Mouse (Mus musculus): ENCODE results near the gene Mycl.

Mycl gene

DNA sequence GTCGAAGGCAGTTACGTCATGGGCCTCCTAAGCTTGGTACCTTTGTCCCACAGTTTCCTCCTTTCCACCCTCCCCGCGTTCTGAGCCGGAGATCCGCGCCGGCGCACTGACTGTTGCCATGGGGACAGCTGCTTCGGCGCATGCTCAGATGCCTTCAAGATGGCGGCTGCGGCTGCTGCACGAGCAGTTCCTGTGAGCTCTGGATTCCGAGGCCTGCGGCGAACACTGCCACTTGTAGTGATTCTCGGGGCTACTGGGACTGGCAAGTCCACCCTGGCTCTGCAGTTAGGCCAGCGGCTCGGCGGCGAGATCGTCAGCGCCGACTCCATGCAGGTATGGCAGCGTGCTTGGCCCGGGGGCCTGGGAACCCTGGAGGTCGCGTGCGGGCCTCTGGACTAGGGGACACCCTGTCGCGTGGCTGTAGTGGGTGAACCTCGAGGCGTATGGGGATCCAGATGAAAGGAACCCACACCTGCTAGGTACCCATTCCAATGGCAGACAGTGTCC is 21.1 kb downstream of the Mycl start, which contains the start of gene Trit1:
TSS of gene Trit1 (plus strand) at position 147 of the 507 bp plus-strand sequence.
- DNase-seq (ENCODE audit: low spot score), result peak; percentile 87

DNA sequence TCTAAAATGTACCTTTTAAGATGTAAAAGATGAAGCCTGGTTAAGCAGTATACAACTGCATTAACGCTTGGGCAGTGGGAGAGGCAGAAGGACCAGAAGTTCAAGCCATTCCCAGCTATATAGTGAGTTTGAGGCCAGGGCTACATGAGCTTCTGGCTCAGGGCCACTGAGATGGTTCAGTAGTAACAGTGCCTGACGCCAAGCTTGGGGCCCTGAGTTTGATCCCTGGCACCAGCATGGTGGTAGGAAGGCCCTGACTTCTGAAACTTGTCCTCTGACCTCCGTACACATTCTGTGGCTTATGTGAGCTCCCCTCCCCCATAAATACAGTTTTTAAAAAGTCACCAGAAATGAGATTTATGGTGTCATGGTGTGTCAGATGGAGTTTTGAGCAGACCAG is 26.1 kb downstream of the Mycl start:
- no peak for DNase-seq (ENCODE audit: low spot score)

DNA sequence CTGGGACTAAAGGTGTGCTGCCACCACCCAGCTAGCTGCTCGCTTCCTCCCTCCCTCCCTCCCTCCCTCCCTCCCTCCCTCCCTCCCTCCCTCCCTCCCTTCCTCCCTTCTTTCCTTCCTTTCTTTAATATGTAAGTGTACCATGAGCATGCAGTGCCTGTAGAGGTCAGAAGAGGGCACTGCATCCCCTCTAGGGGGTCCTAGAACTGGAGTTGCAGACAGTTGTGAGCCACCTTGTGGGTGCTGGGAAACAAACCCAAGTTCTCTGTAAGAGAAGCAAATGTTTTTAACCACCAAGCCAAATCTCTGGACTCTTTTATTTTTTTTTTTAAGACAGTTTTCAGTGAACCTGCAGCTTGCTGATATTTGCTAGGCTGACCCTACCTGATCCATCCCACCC is 27.4 kb downstream of the Mycl start:
- no peak for DNase-seq (ENCODE audit: low spot score)

DNA sequence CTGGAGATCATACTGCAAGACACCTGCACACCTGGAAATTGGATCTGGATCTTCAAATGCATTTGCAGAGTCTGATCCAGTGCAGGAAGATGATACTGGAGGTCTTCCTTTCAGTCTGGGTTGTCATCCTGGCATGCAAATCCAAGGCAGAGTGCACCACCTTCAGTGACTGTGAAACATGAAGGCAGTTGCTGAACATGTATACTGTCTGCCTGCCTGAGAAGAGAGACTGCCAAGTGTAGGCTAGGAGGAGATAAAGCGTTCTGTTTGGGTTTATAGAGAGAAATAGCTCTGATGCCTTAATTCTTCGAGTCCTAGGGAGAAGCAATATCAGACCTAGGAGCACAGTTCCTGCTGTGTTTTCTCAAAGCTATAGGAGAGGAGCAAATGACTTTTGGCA is 30.0 kb downstream of the Mycl start:
- DNase-seq (ENCODE audit: low spot score), result no peak

DNA sequence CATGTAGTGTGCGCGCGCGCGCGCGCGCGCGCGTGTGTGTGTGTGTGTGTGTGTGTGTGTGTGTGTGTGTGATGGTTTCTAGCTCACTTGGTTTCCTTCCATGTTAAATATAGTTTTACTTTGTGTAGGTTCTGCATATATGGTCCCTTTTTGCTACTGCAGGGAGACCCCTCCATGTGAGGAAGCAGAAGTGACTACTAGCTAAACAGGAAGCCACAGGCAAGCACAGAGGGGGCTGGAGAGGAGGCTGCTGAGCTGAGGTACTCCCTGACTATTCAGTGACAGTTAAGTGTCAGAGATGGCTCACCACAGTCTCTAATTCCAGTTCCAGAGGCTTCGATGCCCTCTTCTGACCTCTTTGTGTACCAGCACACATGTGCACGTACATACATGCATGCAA is 30.7 kb downstream of the Mycl start:
- DNase-seq (ENCODE audit: low spot score), result no peak

DNA sequence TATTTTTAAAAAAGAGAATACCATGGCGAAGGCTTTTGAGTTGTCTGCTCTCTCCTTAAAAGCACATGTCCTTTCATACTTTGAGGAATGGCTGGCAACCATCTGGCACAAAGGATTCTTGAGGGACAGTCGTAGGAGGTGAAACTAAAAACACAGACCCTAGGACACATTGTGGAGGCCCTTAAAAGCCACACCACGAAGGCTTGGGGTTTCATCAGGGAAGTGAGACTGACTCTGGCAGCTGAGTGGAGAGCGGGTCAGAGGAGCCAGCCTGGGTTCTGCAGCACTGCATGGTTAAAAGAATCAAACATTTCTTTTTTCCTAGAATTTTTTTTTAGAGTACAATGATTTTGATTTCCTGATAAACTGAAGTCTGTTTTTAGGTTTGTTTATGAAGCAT is 31.1 kb downstream of the Mycl start:
- no peak for DNase-seq (ENCODE audit: low spot score)

DNA sequence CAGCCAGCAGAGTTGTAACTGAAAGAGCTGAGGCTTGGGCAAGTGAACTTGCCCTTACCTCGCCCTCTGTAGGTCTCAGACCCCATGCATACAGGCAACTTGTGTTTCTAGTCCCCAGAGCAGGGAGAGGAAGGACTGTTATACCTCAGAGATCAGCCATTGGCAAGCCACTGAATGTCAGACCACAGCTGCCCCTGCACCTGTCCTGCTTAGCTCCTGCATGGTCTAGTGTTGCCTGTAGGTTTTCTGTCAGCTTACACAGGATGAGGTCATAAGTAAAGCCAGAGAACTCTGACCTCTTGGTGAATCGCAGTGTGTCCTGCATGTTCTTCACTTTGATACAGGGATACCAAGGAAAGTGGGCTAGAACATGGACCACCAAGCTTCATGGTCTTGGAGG is 39.4 kb downstream of the Mycl start:
- no peak for DNase-seq (ENCODE audit: low spot score)

DNA sequence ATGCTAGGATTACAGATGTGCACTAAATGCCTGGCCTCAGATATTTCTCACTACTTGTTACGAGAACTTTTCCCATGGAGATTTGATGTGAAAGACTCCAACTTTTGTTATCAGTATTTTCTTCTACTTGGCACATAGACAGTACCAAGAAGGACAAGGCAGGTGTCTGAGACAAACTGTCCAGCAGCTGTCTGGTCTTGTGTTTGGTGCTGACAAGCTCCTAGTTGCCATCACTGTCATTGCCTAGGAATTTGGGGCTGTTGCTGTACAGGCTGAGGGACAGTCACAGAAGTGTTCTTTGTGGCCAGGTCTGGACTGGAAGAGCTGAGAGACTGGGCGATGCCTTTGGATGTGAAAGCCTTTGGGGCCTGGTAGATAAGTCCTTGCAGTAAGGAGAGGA is 40.2 kb downstream of the Mycl start:
- DNase-seq (ENCODE audit: low spot score), result no peak

DNA sequence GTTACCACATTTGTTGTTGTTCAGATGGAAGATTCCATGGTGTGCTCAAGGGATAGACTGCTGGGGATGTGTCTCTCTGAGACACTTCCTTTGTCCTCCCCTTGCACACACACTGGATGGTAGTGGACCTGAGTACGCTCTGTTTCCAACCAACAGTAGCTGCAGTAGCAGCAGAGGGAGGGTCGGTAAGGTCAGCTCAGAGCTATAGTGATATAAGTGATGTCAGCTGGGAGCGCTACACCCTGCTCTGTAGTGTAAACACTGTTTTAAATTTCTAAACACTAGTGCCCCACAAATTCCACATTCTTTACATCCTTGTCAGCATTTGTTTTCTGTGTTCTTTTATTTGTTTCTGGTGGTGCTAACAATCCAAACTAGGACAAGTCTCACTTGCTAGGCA is 41.3 kb downstream of the Mycl start:
- no peak for DNase-seq (ENCODE audit: low spot score)

DNA sequence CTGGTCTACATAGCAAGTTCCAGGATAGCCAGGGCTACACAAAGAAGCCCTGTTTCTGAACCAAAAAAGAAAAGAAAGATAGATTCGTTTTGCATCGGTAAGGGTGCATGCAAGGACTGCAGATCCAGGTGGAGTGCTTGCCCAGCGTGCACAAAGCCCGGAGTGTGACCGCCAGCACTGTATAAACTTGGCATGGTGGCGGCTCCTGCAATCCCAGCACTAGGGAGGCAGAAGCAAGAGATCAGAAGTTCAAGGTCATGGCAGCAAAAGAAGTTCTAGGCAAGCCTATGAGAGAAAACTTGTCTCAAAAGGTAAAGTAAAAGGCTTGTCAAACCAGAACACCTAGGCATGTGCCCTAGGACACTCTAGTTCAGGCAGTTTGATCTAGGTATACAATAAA is 45.7 kb downstream of the Mycl start:
- no peak for DNase-seq (ENCODE audit: low spot score)

DNA sequence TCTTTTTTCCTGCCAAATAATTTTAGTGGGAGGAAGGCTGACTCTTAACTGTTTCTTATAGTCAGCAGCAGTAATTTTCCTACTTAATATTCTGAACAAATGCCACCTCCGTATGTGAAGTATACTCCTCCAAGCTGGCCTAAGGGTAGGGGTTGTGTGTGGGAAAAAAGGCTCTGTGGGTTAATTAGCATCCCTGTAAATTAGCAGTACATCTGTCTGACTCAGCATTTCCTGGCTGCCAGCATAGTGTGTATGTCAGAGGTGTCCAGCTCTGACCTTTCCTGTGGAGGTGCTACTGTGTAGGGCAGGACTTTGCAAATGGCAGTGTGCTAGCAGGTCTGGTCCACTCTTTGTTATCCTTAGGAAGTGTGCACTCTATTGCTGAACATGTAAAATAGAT is 48.4 kb downstream of the Mycl start:
- DNase-seq (ENCODE audit: low spot score), result no peak

DNA sequence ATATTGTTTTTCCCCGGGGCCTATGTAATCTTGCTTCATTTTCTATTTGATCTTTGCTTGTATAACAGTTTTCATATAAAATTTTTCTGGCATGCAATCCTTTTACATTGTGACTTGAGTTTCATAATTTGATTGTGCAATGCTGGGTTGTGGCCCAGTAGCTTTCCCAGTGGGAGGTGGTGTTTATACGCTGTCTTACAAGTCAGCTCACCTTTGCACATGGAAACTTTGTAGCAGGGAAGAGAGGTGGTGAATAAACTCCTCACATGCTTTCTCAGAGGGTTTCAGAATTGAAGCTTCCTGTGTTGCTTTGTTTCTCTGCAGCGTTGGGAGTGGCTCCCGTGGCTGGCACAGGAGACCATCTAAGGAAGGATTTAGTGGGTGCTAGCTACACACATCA is 49.4 kb downstream of the Mycl start:
- no peak for DNase-seq (ENCODE audit: low spot score)

DNA sequence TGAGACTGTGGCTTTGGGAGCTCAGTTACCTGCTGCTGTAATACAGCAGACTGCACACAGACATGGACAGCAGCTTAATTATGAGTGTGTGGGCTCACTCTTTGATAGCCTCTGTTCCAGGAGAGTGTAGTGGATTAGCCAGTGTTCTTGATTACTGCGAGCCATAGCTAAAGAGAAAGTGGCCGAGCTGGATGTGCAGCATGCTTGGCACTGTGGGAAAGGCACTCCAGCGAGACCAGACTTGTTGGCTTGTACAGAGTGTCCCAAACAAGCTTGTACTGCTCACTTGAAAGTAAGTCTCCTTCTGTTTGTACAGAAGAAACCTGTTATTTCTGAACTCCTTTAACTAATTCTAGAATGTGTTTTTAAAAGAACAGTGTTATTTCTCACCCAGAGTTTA is 50.8 kb downstream of the Mycl start:
- no peak for DNase-seq (ENCODE audit: low spot score)

DNA sequence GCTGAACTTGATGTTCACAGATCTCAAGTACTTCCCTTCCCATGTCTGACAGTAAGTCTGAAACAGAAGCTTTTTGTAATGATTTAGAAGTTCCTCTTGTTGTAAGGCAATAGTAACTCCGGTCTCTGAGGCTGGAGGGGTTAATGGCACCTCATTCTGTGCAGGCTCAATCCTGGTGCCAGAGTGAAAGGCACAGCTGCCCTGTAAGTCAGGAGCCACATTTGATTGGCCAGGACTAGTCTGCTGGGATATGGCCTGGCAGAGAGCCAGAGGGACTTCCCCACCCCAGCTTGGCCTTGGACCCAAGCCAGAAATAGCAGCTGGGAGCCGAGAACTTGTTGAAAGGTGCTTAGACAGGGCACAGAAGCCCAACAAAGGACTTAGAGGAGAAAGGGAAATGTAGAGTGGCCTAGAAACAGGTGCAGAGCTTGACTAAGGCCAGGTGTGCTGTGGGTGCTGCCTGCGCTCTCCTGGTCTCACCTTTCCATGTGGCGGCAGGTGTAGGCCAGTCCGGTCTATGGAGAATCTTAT is 55.3 kb downstream of the Mycl start:
- DNase-seq (ENCODE audit: low spot score), result no peak
